In genomic region chr6:145830617-145831016, GRCm38 (mm10) we compare ENCODE assay signal across 9 mouse cellular contexts. TPM values are rescaled to one million over a fixed set of nuclear protein-coding genes. Genes with fewer than 3 reads are reported as not detected.
A peak's percentile ranks its signal among the peaks of the same experiment; 100 is the strongest.
DNase-seq lines count a peak whose midpoint lies in the region; ATAC-seq lines count a peak whose summit lies in the region.
"Had no signal": no experiment of that assay in that cellular context is flagged by ENCODE, and none has a peak within 500 bp of the region (broad histone marks: within the 10 kb centered on the region; RNA-seq: fewer than 3 reads in every experiment).

No protein-coding gene starts in this region.

- DNase-seq in heart, adult 8-10 months (ENCODE audit: low spot score), result no peak
- DNase-seq in skeletal muscle tissue, adult 2 months (ENCODE audit: low read depth, low spot score), result peak; percentile 55
- no peak for DNase-seq in right cerebral cortex, adult 2 months (ENCODE audit: low spot score in 2 of 2)

- peaks cover 4% of the 10 kb centered on the region; the same call in 1 of the 2 replicates for H3K36me3 ChIP-seq in heart, embryonic 16.5 days (ENCODE audit: control insufficient read depth, insufficient read depth)
- no peaks in the 10 kb centered on the region for H3K36me3 ChIP-seq in midbrain, embryonic 13.5 days
- H3K36me3 ChIP-seq in midbrain, embryonic 15.5 days (replicated peaks), result no peaks in the 10 kb centered on the region
- no peaks in the 10 kb centered on the region for H3K36me3 ChIP-seq in hindbrain, embryonic 12.5 days
- H3K36me3 ChIP-seq: G1E; liver, embryonic 12.5 days had no signal

- H3K27me3 ChIP-seq in heart, embryonic 16.5 days (ENCODE audit: control insufficient read depth, insufficient read depth, low read length), result no peaks in the 10 kb centered on the region
- peaks cover 5% of the 10 kb centered on the region; the same call in 1 of the 2 replicates for H3K27me3 ChIP-seq in midbrain, embryonic 13.5 days
- H3K27me3 ChIP-seq in midbrain, embryonic 15.5 days (replicated peaks), result no peaks in the 10 kb centered on the region
- no peaks in the 10 kb centered on the region; the same call in 1 of the 2 replicates for H3K27me3 ChIP-seq in hindbrain, embryonic 12.5 days

- ATAC-seq in heart, embryonic 16.5 days (replicated peaks; ENCODE audit: extremely low read depth, insufficient read depth, low FRiP score), result 0 out of 2 replicates have a peak, but pooled peaks have one; percentile 19
- peak; percentile 75; the same call in 1 of the 2 replicates for ATAC-seq in midbrain, embryonic 13.5 days
- no peak for ATAC-seq in midbrain, embryonic 15.5 days (replicated peaks)
- peak; percentile 66; the same call in 1 of the 2 replicates for ATAC-seq in hindbrain, embryonic 12.5 days (ENCODE audit: low FRiP score)
- ATAC-seq: liver, embryonic 12.5 days had no signal

- peaks cover 5% of the 10 kb centered on the region for H3K4me1 ChIP-seq in heart, embryonic 16.5 days (ENCODE audit: control insufficient read depth, insufficient read depth, low read length)
- no peaks in the 10 kb centered on the region for H3K4me1 ChIP-seq in midbrain, embryonic 13.5 days (replicated peaks)
- H3K4me1 ChIP-seq in midbrain, embryonic 15.5 days, result no peaks in the 10 kb centered on the region
- H3K4me1 ChIP-seq in hindbrain, embryonic 12.5 days, result peaks cover 3% of the 10 kb centered on the region; the same call in 1 of the 2 replicates
- H3K4me1 ChIP-seq: liver, embryonic 12.5 days had no signal

- H3K9me3 ChIP-seq in heart, embryonic 16.5 days (replicated peaks; ENCODE audit: control insufficient read depth, low read length), result peaks cover under 1% of the 10 kb centered on the region
- no peaks in the 10 kb centered on the region for H3K9me3 ChIP-seq in midbrain, embryonic 13.5 days
- H3K9me3 ChIP-seq in midbrain, embryonic 15.5 days, result no peaks in the 10 kb centered on the region
- H3K9me3 ChIP-seq in hindbrain, embryonic 12.5 days (replicated peaks), result no peaks in the 10 kb centered on the region
- H3K9me3 ChIP-seq: liver, embryonic 12.5 days had no signal

- H3K27ac ChIP-seq in heart, embryonic 16.5 days (ENCODE audit: low read length), result no peak overlapping the region
- no peak overlapping the region for H3K27ac ChIP-seq in midbrain, embryonic 13.5 days
- H3K27ac ChIP-seq in midbrain, embryonic 15.5 days, result no peak overlapping the region
- H3K27ac ChIP-seq in hindbrain, embryonic 12.5 days, result no peak overlapping the region
- H3K27ac ChIP-seq: liver, embryonic 12.5 days had no signal

- no peak overlapping the region for H3K4me3 ChIP-seq in heart, embryonic 16.5 days (ENCODE audit: low read length)
- no peak overlapping the region for H3K4me3 ChIP-seq in midbrain, embryonic 13.5 days (replicated peaks)
- H3K4me3 ChIP-seq in midbrain, embryonic 15.5 days, result no peak overlapping the region
- H3K4me3 ChIP-seq in hindbrain, embryonic 12.5 days, result no peak overlapping the region
- H3K4me3 ChIP-seq: liver, embryonic 12.5 days had no signal

- WGBS in heart, embryonic 16.5 days, result 34% methylated on average over 9 of the region's 9 CpGs
- WGBS in midbrain, embryonic 13.5 days, result 70% methylated on average over 9 of the region's 9 CpGs
- WGBS in midbrain, embryonic 15.5 days, result 66% methylated on average over 9 of the region's 9 CpGs
- WGBS in hindbrain, embryonic 12.5 days, result 43% methylated on average over 9 of the region's 9 CpGs

- 0 out of 2 replicates have a peak overlapping the region, but pooled peaks have one; percentile 20 for H3K9ac ChIP-seq in heart, embryonic 16.5 days (ENCODE audit: low read length)
- H3K9ac ChIP-seq in midbrain, embryonic 13.5 days (replicated peaks), result no peak overlapping the region
- H3K9ac ChIP-seq in midbrain, embryonic 15.5 days, result no peak overlapping the region
- no peak overlapping the region for H3K9ac ChIP-seq in hindbrain, embryonic 12.5 days
- H3K9ac ChIP-seq: liver, embryonic 12.5 days had no signal

- peak overlapping the region; percentile 44; the same call in 1 of the 2 replicates for H3K4me2 ChIP-seq in heart, embryonic 16.5 days (ENCODE audit: low read depth, low read length)
- H3K4me2 ChIP-seq in midbrain, embryonic 13.5 days (replicated peaks), result no peak overlapping the region
- H3K4me2 ChIP-seq in midbrain, embryonic 15.5 days, result no peak overlapping the region
- H3K4me2 ChIP-seq in hindbrain, embryonic 12.5 days (replicated peaks), result no peak overlapping the region
- H3K4me2 ChIP-seq: liver, embryonic 12.5 days had no signal

RNA-seq across cellular contexts. Expression of gene Bhlhe41, which starts 34.7 kb away (rescaled TPM):
- 5.9 and 6.1 TPM in 2 replicates for polyA plus RNA-seq in heart, embryonic 16.5 days (2015; fragmentation: Nextera tagmentation; extraction: Ambion mirVana)
- 10 to 100 TPM; 27.4 to 57.3 (median 35.1) TPM for total RNA-seq in heart, adult 8-10 months (2022)
- polyA plus RNA-seq in midbrain, embryonic 13.5 days (2015; fragmentation: Nextera tagmentation; extraction: Ambion mirVana), result 3.9 TPM in 2 replicates
- polyA plus RNA-seq in midbrain, embryonic 15.5 days (2015; fragmentation: Nextera tagmentation; extraction: Ambion mirVana), result 6.5 and 8.2 TPM in 2 replicates
- polyA plus RNA-seq in hindbrain, embryonic 12.5 days (2016; fragmentation: Nextera tagmentation; extraction: Ambion mirVana), result 2.4 and 2.9 TPM in 2 replicates
- polyA plus RNA-seq: G1E had no signal
